Mouse (Mus musculus) small intestine, adult 2 months (tissue): Measurements from ENCODE around the gene Gpr4.

Experiments
- CTCF ChIP-seq: fragments of 200-500 bp; IDR thresholded peaks from 2 replicates; pipeline ENCODE4 v1.5.1; 2012; ENCODE audit warnings: low read depth, mild to moderate bottlenecking, control low read depth, inconsistent platforms, low read length, moderate library complexity, mixed read lengths; ENCODE audit not compliant: insufficient replicate concordance, insufficient read length; ENCODE audit errors: extremely low read depth
- POLR2A ChIP-seq: fragments of 200-500 bp; IDR thresholded peaks from 2 replicates; pipeline ENCODE4 v1.6.1; 2012; ENCODE audit warnings: low read depth, mild to moderate bottlenecking, control low read depth, inconsistent platforms, low read length, moderate library complexity

- TF ChIP-seq CTCF: no peak
- TF ChIP-seq POLR2A: no peak
Measured at GRCm38 (mm10) chr7:19252078-19252477, 39.7 kb downstream of the Gpr4 start.
